Mouse (Mus musculus): Measurements from ENCODE around the gene Dbh.

- TF ChIP-seq CTCF (IDR thresholded peaks at IDR 0.05; ENCODE audit: borderline replicate concordance, insufficient read depth, low read depth, low read length) (no peak), POLR2A (IDR thresholded peaks at IDR 0.05; ENCODE audit: borderline replicate concordance, insufficient read depth, low read length) (no peak)
These were observed 53.5 kb downstream of the Dbh start for GRCm38 (mm10) chr2:27218569-27218968.
